Mouse (Mus musculus) kidney, adult 8-10 months (tissue): ENCODE data around the gene Prune2.

Source experiments
- DNase-seq, 2 experiments: peaks; one replicate each; pipeline ENCODE4 v3.0.0; 2022

The Prune2 gene

GRCm38 (mm10) chr19:17006220-17006907 lies 50.4 kb downstream of the Prune2 start:
- no peak for DNase-seq

- DNase-seq: peak; percentile 16 to 19
These were observed 55.5 kb downstream of the Prune2 start for GRCm38 (mm10) chr19:17011261-17011995.

GRCm38 (mm10) chr19:17013085-17013484 lies 57.2 kb downstream of the Prune2 start:
- DNase-seq: no peak

- no peak for DNase-seq
These were observed 58.6 kb downstream of the Prune2 start for GRCm38 (mm10) chr19:17014337-17015124.

- no peak for DNase-seq
These were observed 68.8 kb downstream of the Prune2 start for GRCm38 (mm10) chr19:17024748-17025147.

GRCm38 (mm10) chr19:17030276-17030675 lies 74.4 kb downstream of the Prune2 start:
- DNase-seq: peak; percentile 21 to 68

- no peak for DNase-seq
These were observed 76.4 kb downstream of the Prune2 start for GRCm38 (mm10) chr19:17032314-17032713.

- DNase-seq: no peak
These were observed 91.0 kb downstream of the Prune2 start for GRCm38 (mm10) chr19:17046961-17047360.

- DNase-seq: no peak
These were observed 100.0 kb downstream of the Prune2 start for GRCm38 (mm10) chr19:17055892-17056291.

GRCm38 (mm10) chr19:17060106-17060505 lies 104.2 kb downstream of the Prune2 start:
- DNase-seq: no peak

GRCm38 (mm10) chr19:17064421-17064820 lies 108.5 kb downstream of the Prune2 start:
- DNase-seq: no peak

- no peak for DNase-seq
These were observed 113.1 kb downstream of the Prune2 start for GRCm38 (mm10) chr19:17069067-17069466.

GRCm38 (mm10) chr19:17071205-17071604 lies 115.3 kb downstream of the Prune2 start:
- DNase-seq: no peak

- DNase-seq: no peak
These were observed 116.3 kb downstream of the Prune2 start for GRCm38 (mm10) chr19:17072245-17072644.

GRCm38 (mm10) chr19:17078643-17079316 lies 122.9 kb downstream of the Prune2 start:
- DNase-seq: no peak

- no peak for DNase-seq
These were observed 125.5 kb downstream of the Prune2 start for GRCm38 (mm10) chr19:17081382-17081781.

GRCm38 (mm10) chr19:17094067-17094466 lies 138.1 kb downstream of the Prune2 start:
- no peak for DNase-seq

- no peak for DNase-seq
These were observed 140.4 kb downstream of the Prune2 start for GRCm38 (mm10) chr19:17096338-17096737.

- no peak for DNase-seq
These were observed 141.3 kb downstream of the Prune2 start for GRCm38 (mm10) chr19:17097210-17097609.

GRCm38 (mm10) chr19:17108782-17109181 lies 152.9 kb downstream of the Prune2 start:
- DNase-seq: no peak

GRCm38 (mm10) chr19:17124034-17124735 lies 168.3 kb downstream of the Prune2 start:
- DNase-seq: peak; percentile 23 to 37

- DNase-seq: no peak
These were observed 169.5 kb downstream of the Prune2 start for GRCm38 (mm10) chr19:17125380-17125779.
